Mouse (Mus musculus) myocyte (in vitro differentiated cells): ENCODE data around the gene Atrip. TPM values are rescaled to one million over a fixed set of nuclear protein-coding genes. Genes with fewer than 3 reads are reported as not detected.

Experiments used
- H3K27me3 ChIP-seq: one replicate; pipeline ENCODE4 v1.6.1; 2011; ENCODE audit not compliant: control insufficient read depth, insufficient read depth, insufficient read length
- H3K36me3 ChIP-seq: one replicate; pipeline ENCODE4 v1.6.1; 2011; ENCODE audit not compliant: control insufficient read depth, insufficient read depth
- H3K4me2 ChIP-seq: one replicate; pipeline ENCODE4 v1.6.1; 2011; ENCODE audit warnings: low read depth, control low read depth
- H3K4me3 ChIP-seq: one replicate; pipeline ENCODE4 v1.5.1; 2011; ENCODE audit warnings: mild to moderate bottlenecking, control low read depth, moderate library complexity
- H3K79me2 ChIP-seq: one replicate; pipeline ENCODE4 v1.6.1; 2011; ENCODE audit not compliant: control insufficient read depth, insufficient read depth
- H3ac ChIP-seq: one replicate; pipeline ENCODE4 v1.6.1; 2011; ENCODE audit not compliant: control insufficient read depth, insufficient read length
- CEBPB ChIP-seq: IDR thresholded peaks from 2 replicates; pipeline ENCODE4 v1.6.1; 2011; ENCODE audit warnings: mild to moderate bottlenecking, moderate library complexity; ENCODE audit not compliant: poor library complexity, insufficient read depth, severe bottlenecking
- E2F4 ChIP-seq: IDR thresholded peaks from one replicate; pipeline ENCODE4 v1.6.1; 2011; ENCODE audit warnings: mild to moderate bottlenecking, control low read depth, moderate library complexity; ENCODE audit not compliant: insufficient read depth
- MAX ChIP-seq: IDR thresholded peaks from one replicate; pipeline ENCODE4 v1.6.1; 2011; ENCODE audit warnings: low read depth, mild to moderate bottlenecking, control low read depth
- MYOD1 ChIP-seq, 3 experiments: IDR thresholded peaks; one replicate each; pipeline ENCODE4 v1.6.1; 2011; ENCODE audit warnings: control low read depth in 2 of 3, low read depth in 2 of 3, mild to moderate bottlenecking in 2 of 3, moderate library complexity in 1 of 3; ENCODE audit not compliant: insufficient read length in 2 of 3, control insufficient read depth in 1 of 3
- MYOG ChIP-seq, 3 experiments: IDR thresholded peaks; one replicate each; pipeline ENCODE4 v1.6.1; 2011; ENCODE audit warnings: control low read depth in 2 of 3, low read depth in 2 of 3, mild to moderate bottlenecking in 2 of 3; ENCODE audit not compliant: insufficient read length in 2 of 3, control insufficient read depth in 1 of 3, insufficient read depth in 1 of 3
- POLR2A ChIP-seq: IDR thresholded peaks from one replicate; pipeline ENCODE4 v1.6.1; 2011; ENCODE audit warnings: low read depth, mild to moderate bottlenecking, control low read depth, moderate library complexity; ENCODE audit not compliant: insufficient read length
- POLR2AphosphoS2 ChIP-seq: IDR thresholded peaks from one replicate; pipeline ENCODE4 v1.6.1; 2011; ENCODE audit warnings: low read depth, control low read depth; ENCODE audit not compliant: insufficient read length
- REST ChIP-seq: IDR thresholded peaks from one replicate; pipeline ENCODE4 v1.6.1; 2011; ENCODE audit warnings: mild to moderate bottlenecking, control low read depth, moderate library complexity; ENCODE audit not compliant: insufficient read depth, insufficient read length
- SRF ChIP-seq: IDR thresholded peaks from one replicate; pipeline ENCODE4 v1.6.1; 2011; ENCODE audit warnings: low read depth; ENCODE audit not compliant: control insufficient read depth, insufficient read length
- TCF12 ChIP-seq: IDR thresholded peaks from one replicate; pipeline ENCODE4 v1.6.1; 2011; ENCODE audit warnings: mild to moderate bottlenecking, control low read depth; ENCODE audit not compliant: poor library complexity, insufficient read depth, severe bottlenecking
- TCF3 ChIP-seq: IDR thresholded peaks from one replicate; pipeline ENCODE4 v1.6.1; 2011; ENCODE audit warnings: low read depth, control low read depth; ENCODE audit not compliant: insufficient read length
- USF1 ChIP-seq: IDR thresholded peaks from one replicate; pipeline ENCODE4 v1.6.1; 2011; ENCODE audit warnings: low read depth, mild to moderate bottlenecking, control low read depth, moderate library complexity
- polyA plus RNA-seq: library from polyadenylated mRNA; unstranded; fragments of >200 nt; fragmentation: generic; extraction: Trizol; gene quantifications from one replicate; pipeline ENCODE4 v1.2.1, GENCODE M21; 2012; ENCODE audit warnings: missing spikeins

Atrip gene
- polyA plus RNA-seq, 1 experiment, result 9.6 TPM

DNA sequence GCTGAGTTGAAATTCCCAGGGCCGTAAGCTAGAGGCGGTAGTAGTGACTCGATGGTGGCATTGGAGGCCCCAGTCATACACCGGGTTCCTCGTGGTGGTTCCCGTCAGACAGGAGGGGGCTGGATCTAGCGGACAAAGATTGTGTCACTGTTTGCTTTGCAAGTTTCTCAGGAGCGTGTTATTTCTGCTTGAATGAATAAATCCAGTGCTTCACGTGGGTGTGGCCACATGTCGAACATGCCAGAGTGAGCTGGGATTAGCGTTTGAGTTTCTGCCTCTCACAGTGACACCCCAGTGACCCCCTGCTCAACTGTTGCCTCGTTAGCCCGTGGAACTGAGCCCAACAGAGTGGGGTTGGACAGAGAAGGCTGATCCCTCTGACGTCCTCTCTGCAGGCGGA, 16.5 kb upstream of the Atrip start:
- H3K79me2 ChIP-seq, result no peaks in the 10 kb centered on the region

GRCm38 (mm10) chr9:109087987-109088386, 14.1 kb upstream of the Atrip start:
- Histone ChIP-seq H3ac (no peak overlapping the region), H3K4me2 (no peak overlapping the region), H3K79me2 (peaks cover 1% of the 10 kb centered on the region), H3K27me3 (no peaks in the 10 kb centered on the region), H3K4me3 (no peak overlapping the region), H3K36me3 (no peaks in the 10 kb centered on the region)
- no peak for TF ChIP-seq POLR2AphosphoS2
- no peak for TF ChIP-seq SRF

More for the DNA sequence above, 16.5 kb upstream of the Atrip start:
- Histone ChIP-seq H3K4me2 (no peak overlapping the region), H3K36me3 (no peaks in the 10 kb centered on the region), H3K4me3 (no peak overlapping the region), H3K27me3 (no peaks in the 10 kb centered on the region), H3ac (no peak overlapping the region)
- no peak for TF ChIP-seq TCF12
- TF ChIP-seq TCF3, result no peak
- no peak for TF ChIP-seq POLR2A
- TF ChIP-seq SRF, result no peak
- no peak for TF ChIP-seq E2F4
- TF ChIP-seq MAX, result no peak
- TF ChIP-seq MYOG (IDR thresholded peaks at IDR 0.05; ENCODE audit: control insufficient read depth in 1 of 3, insufficient read depth in 1 of 3, insufficient read length in 2 of 3, low read depth in 2 of 3), result no peak
- no peak for TF ChIP-seq CEBPB
- TF ChIP-seq POLR2AphosphoS2, result no peak
- TF ChIP-seq REST, result no peak
- no peak for TF ChIP-seq USF1
- TF ChIP-seq MYOD1 (IDR thresholded peaks at IDR 0.05; ENCODE audit: control insufficient read depth in 1 of 3, insufficient read length in 2 of 3, low read depth in 2 of 3), result no peak

DNA sequence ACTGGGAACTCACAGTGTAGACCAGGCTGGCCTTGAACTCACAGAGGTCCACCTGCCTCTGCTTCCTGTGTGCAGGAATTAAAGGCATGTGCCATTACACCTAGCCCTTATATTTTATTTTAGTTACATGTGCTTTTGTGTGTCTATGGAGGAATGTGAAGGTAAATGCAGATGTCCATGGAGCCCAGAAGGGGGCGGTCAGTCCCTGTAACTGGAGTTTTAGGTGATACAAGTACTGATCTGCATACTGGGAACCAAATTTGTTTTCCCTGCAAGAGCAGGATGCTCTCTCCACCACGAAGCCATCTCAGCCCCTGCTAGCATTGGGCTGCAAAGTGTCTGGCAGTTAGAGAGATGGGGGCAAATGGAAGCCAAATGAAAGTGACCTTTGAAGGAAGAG, 11.0 kb upstream of the Atrip start:
- Histone ChIP-seq H3K4me3 (no peak overlapping the region), H3K4me2 (no peak overlapping the region), H3ac (no peak overlapping the region), H3K79me2 (peaks cover 32% of the 10 kb centered on the region), H3K36me3 (no peaks in the 10 kb centered on the region), H3K27me3 (no peaks in the 10 kb centered on the region)
- TF ChIP-seq CEBPB (no peak), SRF (no peak), MYOG (IDR thresholded peaks at IDR 0.05; ENCODE audit: control insufficient read depth in 1 of 3, insufficient read depth in 1 of 3, insufficient read length in 2 of 3, low read depth in 2 of 3) (no peak), MYOD1 (IDR thresholded peaks at IDR 0.05; ENCODE audit: control insufficient read depth in 1 of 3, insufficient read length in 2 of 3, low read depth in 2 of 3) (no peak), REST (no peak), TCF12 (no peak), E2F4 (no peak), MAX (no peak), POLR2AphosphoS2 (no peak), TCF3 (no peak), USF1 (no peak), POLR2A (no peak)

DNA sequence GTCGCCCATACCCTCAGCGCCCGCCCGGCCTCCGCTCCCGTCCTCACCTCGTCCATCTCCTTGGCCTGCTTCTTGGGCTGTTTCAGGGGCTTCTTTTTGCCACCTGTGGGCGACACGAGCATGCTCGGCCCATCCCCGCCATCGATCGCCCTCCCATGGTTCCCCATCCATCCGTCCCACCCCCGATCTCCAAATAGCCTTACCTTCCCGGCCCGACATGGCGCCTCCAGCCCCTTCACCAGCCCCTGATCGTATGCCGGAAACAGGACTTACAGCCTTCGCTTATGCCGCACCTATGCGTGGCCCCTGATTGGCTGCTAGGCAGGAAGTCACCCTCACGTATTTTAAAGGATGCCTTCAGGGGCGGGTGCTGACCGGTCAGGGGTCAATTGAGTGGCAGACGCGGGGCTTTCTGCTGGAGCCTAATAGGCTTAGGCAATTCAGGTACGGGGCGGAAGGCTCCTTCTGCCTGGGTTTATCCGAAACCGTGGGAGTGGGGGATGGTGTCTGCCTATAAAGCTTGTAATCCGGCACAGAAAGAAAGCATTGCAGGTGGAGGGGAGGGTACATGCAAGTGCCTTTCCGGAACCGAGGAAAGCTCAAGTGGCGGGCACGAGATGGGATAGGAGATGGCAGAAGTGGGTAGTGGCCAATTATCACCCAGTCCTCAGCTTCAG, 8.3 kb upstream of the Atrip start, which contains the start of the genes Ccdc51 and Tma7:
Ccdc51 (plus strand) TSS at position 370 of the 677 bp plus-strand sequence.
Tma7 (minus strand) TSS at position 464 of the 677 bp plus-strand sequence.
- Histone ChIP-seq H3ac (peak within 1 kb of the TSS; percentile 22), H3K36me3 (peaks cover 5% of the 10 kb centered on the region), H3K27me3 (no peaks in the 10 kb centered on the region), H3K4me3 (peak within 1 kb of the TSS; percentile 90), H3K79me2 (peaks cover 34% of the 10 kb centered on the region), H3K4me2 (peak within 1 kb of the TSS; percentile 95)
- TF ChIP-seq MYOD1 (IDR thresholded peaks at IDR 0.05; ENCODE audit: control insufficient read depth in 1 of 3, insufficient read length in 2 of 3, low read depth in 2 of 3) (no peak), POLR2AphosphoS2 (peak; percentile 76), POLR2A (peak; percentile 83)

DNA sequence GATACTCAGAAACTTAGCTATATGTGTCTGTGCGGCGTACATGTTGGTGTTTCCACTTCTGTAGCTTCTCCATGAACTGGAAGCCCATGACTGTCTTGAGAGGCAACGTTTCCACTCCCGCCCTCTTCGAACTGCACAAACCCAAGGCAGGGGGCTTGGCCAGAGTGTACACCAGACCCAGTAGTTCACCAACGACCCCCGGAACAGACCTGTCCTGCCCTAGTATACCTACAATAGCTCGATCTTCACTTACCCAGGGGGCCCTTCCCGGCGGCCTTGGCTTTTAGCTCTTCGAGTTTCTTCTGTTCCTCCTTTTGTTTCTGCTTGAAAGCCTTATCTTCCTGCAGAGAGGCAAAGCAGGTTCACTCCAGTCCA, 7.8 kb upstream of the Atrip start:
- H3K4me2 ChIP-seq, result peak overlapping the region; percentile 95
- H3K27me3 ChIP-seq, result no peaks in the 10 kb centered on the region
- TF ChIP-seq MAX (no peak), REST (no peak), POLR2AphosphoS2 (no peak), USF1 (no peak), TCF12 (no peak), CEBPB (no peak), MYOD1 (IDR thresholded peaks at IDR 0.05; ENCODE audit: control insufficient read depth in 1 of 3, insufficient read length in 2 of 3, low read depth in 2 of 3) (no peak), SRF (no peak)
- H3K4me3 ChIP-seq, result peak overlapping the region; percentile 90
- peaks cover 34% of the 10 kb centered on the region for H3K79me2 ChIP-seq
- peak overlapping the region; percentile 22 for H3ac ChIP-seq
- peaks cover 5% of the 10 kb centered on the region for H3K36me3 ChIP-seq
